Mouse (Mus musculus): ENCODE data around the gene Tbx1.
"Not testable (repeated sequence)": the region's sequence is repeated elsewhere in the genome, so short reads cannot be mapped to it uniquely, and the experiment has no call there.

Tbx1 gene

DNA sequence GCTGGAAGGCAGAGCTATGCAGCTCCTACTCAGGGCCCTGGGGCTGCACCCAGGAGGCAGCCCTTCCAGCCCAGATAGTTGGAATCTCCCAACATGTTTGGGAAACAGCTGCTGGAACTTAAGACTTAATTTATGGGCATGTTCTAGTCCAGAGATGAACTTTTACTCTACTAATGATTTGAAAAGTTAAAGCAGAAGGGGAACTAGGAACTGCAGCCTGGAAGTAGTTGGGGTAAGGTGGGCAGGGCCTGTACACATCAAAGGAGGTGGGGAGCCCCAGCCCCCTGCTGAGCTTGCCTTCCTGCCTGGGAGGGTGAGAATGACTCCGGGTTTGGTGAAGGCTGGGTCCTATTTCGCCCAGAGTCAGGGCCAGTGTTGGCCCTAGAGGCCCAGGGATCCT lies 35.8 kb downstream of the Tbx1 start:
- CTCF ChIA-PET, result no interaction called here

GRCm38 (mm10) chr16:18552106-18552710 lies 38.3 kb downstream of the Tbx1 start:
- CTCF ChIA-PET, result no interaction called here

- CTCF ChIA-PET, result no interaction called here
Observed at GRCm38 (mm10) chr16:18551604-18552003, 38.9 kb downstream of the Tbx1 start.

GRCm38 (mm10) chr16:18547891-18548290 lies 42.6 kb downstream of the Tbx1 start:
- CTCF ChIA-PET, result no interaction called here

GRCm38 (mm10) chr16:18543151-18543829 lies 47.2 kb downstream of the Tbx1 start:
- CTCF ChIA-PET, result interaction anchor here (0.6 kb wide), 1 partner anchor 27 kb away, joined by 9 read pairs; no protein-coding TSS in a partner anchor

DNA sequence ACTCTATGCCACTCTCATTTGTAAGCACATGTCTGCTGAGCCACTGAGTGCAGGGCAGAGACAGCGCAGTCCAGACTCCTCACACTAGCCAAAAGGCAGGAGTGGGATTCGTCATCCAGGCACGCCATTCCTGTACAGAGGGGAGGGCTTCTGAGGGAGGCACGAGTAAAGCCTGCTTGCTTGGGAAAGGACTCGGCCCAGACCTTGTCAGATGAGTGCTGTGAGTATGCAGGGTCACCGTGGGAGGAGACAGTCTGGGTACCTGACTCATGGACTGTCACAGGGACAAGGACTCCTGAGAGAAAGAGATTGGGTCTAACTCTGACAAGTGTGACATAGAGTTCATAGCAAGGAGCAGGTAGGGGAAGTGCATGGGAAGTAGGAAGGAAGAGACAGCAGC lies 51.2 kb downstream of the Tbx1 start:
- CTCF ChIA-PET, result no interaction called here

DNA sequence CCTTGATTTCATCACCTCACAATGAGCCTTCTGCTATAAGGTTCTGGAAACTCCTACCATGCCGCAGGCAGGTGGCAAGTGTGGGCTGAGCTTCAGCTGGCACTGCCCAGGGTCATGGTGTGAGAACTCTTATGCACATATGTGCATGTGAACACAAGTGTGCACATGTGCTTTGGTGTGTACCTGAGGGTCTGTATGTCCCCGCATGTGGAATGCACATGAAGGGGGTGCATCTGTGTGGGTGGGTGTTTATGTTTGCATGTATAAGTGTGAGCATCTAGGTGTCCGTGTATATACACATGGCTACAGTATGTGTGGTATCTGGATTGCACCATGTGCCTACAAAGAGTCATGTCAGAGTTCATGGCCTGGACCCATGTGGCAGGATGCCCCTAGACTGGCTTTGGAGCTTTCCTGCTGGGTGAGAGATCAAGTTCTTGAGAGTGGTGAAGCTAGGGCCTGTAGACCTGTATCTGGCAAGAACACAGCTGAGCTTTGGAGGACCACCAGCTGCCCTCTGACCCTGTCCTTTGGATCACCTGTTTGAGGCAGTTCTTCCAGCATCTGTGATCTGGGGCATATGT lies 53.0 kb downstream of the Tbx1 start:
- CTCF ChIA-PET, result no interaction called here

- CTCF ChIA-PET, result not testable (repeated sequence)
Observed at GRCm38 (mm10) chr16:18533061-18533460, 57.4 kb downstream of the Tbx1 start.

Measured in spleen, embryonic (tissue).